Mouse (Mus musculus) CH12.LX (cell line): Measurements from ENCODE around the gene Gck. TPM values are rescaled to one million over a fixed set of nuclear protein-coding genes. Genes with fewer than 3 reads are reported as not detected.
A peak's percentile ranks its signal among the peaks of the same experiment; 100 is the strongest.

ENCODE experiments used
- DNase-seq: peaks from one replicate; pipeline ENCODE4 v3.0.0-alpha.2; 2013; ENCODE audit errors: extremely low read depth
- H3K27ac ChIP-seq: 2 replicates; pipeline ENCODE4 v1.5.1; 2012; ENCODE audit warnings: low read depth, mild to moderate bottlenecking, control low read depth, moderate library complexity; ENCODE audit not compliant: insufficient read depth
- H3K27me3 ChIP-seq: replicated peaks from 2 replicates; pipeline ENCODE3; 2012; ENCODE audit warnings: inconsistent platforms
- H3K36me3 ChIP-seq, 2 experiments: replicated peaks in 1 of 2; 2 replicates each; pipeline versions ENCODE3 to v1.6.1; 2012; ENCODE audit warnings: inconsistent platforms in 1 of 2, low read length in 1 of 2, mild to moderate bottlenecking in 1 of 2, mixed read lengths in 1 of 2, moderate library complexity in 1 of 2; ENCODE audit not compliant: control insufficient read depth in 1 of 2, insufficient read depth in 1 of 2
- H3K4me1 ChIP-seq, 2 experiments: 2 replicates each; pipeline ENCODE4 v1.6.1; 2012; ENCODE audit warnings: inconsistent platforms in 1 of 2, moderate library complexity in 1 of 2; ENCODE audit not compliant: insufficient read depth in 2 of 2, control insufficient read depth in 1 of 2
- H3K4me2 ChIP-seq: 2 replicates; pipeline ENCODE4 v1.6.1; 2012; ENCODE audit warnings: low read depth, mild to moderate bottlenecking, control low read depth; ENCODE audit not compliant: poor library complexity, insufficient read depth, severe bottlenecking
- H3K4me3 ChIP-seq, 3 experiments: fragments of 150-350 bp in 1 of 3; sonication (generic) in 1 of 3; replicated peaks in 1 of 3; 2 replicates each; pipeline versions ENCODE3 to v1.5.1; 2011 to 2012; ENCODE audit warnings: low read depth in 2 of 3, low read length in 2 of 3, mild to moderate bottlenecking in 2 of 3, moderate library complexity in 2 of 3, control low read depth in 1 of 3, improper control_type of control experiment in 1 of 3, inconsistent platforms in 1 of 3, mixed read lengths in 1 of 3; ENCODE audit not compliant: poor library complexity in 1 of 3
- H3K79me2 ChIP-seq: replicated peaks from 2 replicates; pipeline ENCODE4 v1.6.1; 2012; ENCODE audit warnings: mild to moderate bottlenecking, moderate library complexity; ENCODE audit not compliant: control insufficient read depth, poor library complexity, insufficient read depth, severe bottlenecking; ENCODE audit errors: extremely low read depth
- H3K9ac ChIP-seq: 2 replicates; pipeline ENCODE4 v1.6.1; 2012; ENCODE audit warnings: low read depth, mild to moderate bottlenecking, control low read depth, moderate library complexity; ENCODE audit not compliant: insufficient read depth
- H3K9me3 ChIP-seq: replicated peaks from 2 replicates; pipeline ENCODE3; 2012; ENCODE audit warnings: low read length, inconsistent platforms, mixed read lengths
- BHLHE40 ChIP-seq: IDR thresholded peaks from 2 replicates; pipeline ENCODE4 v1.6.1; 2011; ENCODE audit warnings: mild to moderate bottlenecking, low read depth, low read length, improper control_type of control experiment
- CTCF ChIP-seq, 2 experiments: IDR thresholded peaks in 1 of 2; conservative IDR thresholded peaks in 1 of 2; 2 replicates each; pipeline ENCODE4 v1.5.1; 2011 to 2012; ENCODE audit warnings: low read depth in 2 of 2, low read length in 2 of 2, improper control_type of control experiment in 1 of 2, inconsistent platforms in 1 of 2, mild to moderate bottlenecking in 1 of 2, moderate library complexity in 1 of 2
- E2F4 ChIP-seq: IDR thresholded peaks from 2 replicates; pipeline ENCODE4 v1.6.1; 2011; ENCODE audit warnings: low read depth, low read length, improper control_type of control experiment; ENCODE audit not compliant: insufficient replicate concordance
- ELF1 ChIP-seq: IDR thresholded peaks from 2 replicates; pipeline ENCODE4 v1.6.1; 2014; ENCODE audit warnings: low read depth, mild to moderate bottlenecking, inconsistent platforms, low read length, improper control_type of control experiment
- EP300 ChIP-seq: IDR thresholded peaks from 2 replicates; pipeline ENCODE4 v1.6.1; 2011; ENCODE audit warnings: low read length, improper control_type of control experiment
- ETS1 ChIP-seq: conservative IDR thresholded peaks from 2 replicates; pipeline ENCODE4 v1.6.1; 2012; ENCODE audit warnings: low read depth, mild to moderate bottlenecking, inconsistent platforms, low read length, improper control_type of control experiment, moderate library complexity
- GABPA ChIP-seq: IDR thresholded peaks from 2 replicates; pipeline ENCODE4 v1.6.1; 2012; ENCODE audit warnings: low read depth, low read length, improper control_type of control experiment, inconsistent platforms; ENCODE audit not compliant: insufficient replicate concordance
- HCFC1 ChIP-seq: IDR thresholded peaks from 2 replicates; pipeline ENCODE4 v1.6.1; 2012; ENCODE audit warnings: low read depth, mild to moderate bottlenecking, inconsistent platforms, low read length, improper control_type of control experiment
- IRF4 ChIP-seq: IDR thresholded peaks from 2 replicates; pipeline ENCODE4 v1.6.1; 2014; ENCODE audit warnings: low read depth, mild to moderate bottlenecking, inconsistent platforms, low read length, improper control_type of control experiment
- JUND ChIP-seq: conservative IDR thresholded peaks from 2 replicates; pipeline ENCODE4 v1.6.1; 2011; ENCODE audit warnings: low read depth, low read length, improper control_type of control experiment
- KAT2A ChIP-seq: IDR thresholded peaks from 2 replicates; pipeline ENCODE4 v1.6.1; 2012; ENCODE audit warnings: low read length, improper control_type of control experiment, inconsistent platforms; ENCODE audit not compliant: insufficient replicate concordance
- MAFK ChIP-seq: IDR thresholded peaks from 2 replicates; pipeline ENCODE4 v1.6.1; 2011; ENCODE audit warnings: low read length, improper control_type of control experiment; ENCODE audit not compliant: insufficient replicate concordance
- MAX ChIP-seq: IDR thresholded peaks from 2 replicates; pipeline ENCODE4 v1.6.1; 2011; ENCODE audit warnings: low read length, improper control_type of control experiment
- MAZ ChIP-seq: IDR thresholded peaks from 2 replicates; pipeline ENCODE4 v1.6.1; 2012; ENCODE audit warnings: low read depth, mild to moderate bottlenecking, inconsistent platforms, low read length, improper control_type of control experiment, moderate library complexity
- MEF2A ChIP-seq: IDR thresholded peaks from 2 replicates; pipeline ENCODE4 v1.6.1; 2014; ENCODE audit warnings: low read depth, mild to moderate bottlenecking, inconsistent platforms, low read length, improper control_type of control experiment, borderline replicate concordance
- MYC ChIP-seq: IDR thresholded peaks from 2 replicates; pipeline ENCODE4 v1.6.1; 2011; ENCODE audit warnings: low read depth, mild to moderate bottlenecking, improper control_type of control experiment, low read length
- NELFE ChIP-seq: IDR thresholded peaks from 2 replicates; pipeline ENCODE4 v1.6.1; 2011; ENCODE audit warnings: low read depth, low read length, improper control_type of control experiment
- NRF1 ChIP-seq: IDR thresholded peaks from 2 replicates; pipeline ENCODE4 v1.6.1; 2014; ENCODE audit warnings: low read depth, mild to moderate bottlenecking, inconsistent platforms, low read length, improper control_type of control experiment, moderate library complexity
- POLR2A ChIP-seq: IDR thresholded peaks from 2 replicates; pipeline ENCODE4 v1.6.1; 2011; ENCODE audit warnings: low read depth, mild to moderate bottlenecking, improper control_type of control experiment, low read length
- POLR2AphosphoS2 ChIP-seq: IDR thresholded peaks from 2 replicates; pipeline ENCODE4 v1.6.1; 2011; ENCODE audit warnings: low read depth, low read length, improper control_type of control experiment
- RAD21 ChIP-seq: IDR thresholded peaks from 2 replicates; pipeline ENCODE4 v1.6.1; 2011; ENCODE audit warnings: low read depth, mild to moderate bottlenecking, low read length, improper control_type of control experiment, moderate library complexity
- SIN3A ChIP-seq: IDR thresholded peaks from 2 replicates; pipeline ENCODE4 v1.6.1; 2012; ENCODE audit warnings: low read length, improper control_type of control experiment, inconsistent platforms
- SMC3 ChIP-seq: IDR thresholded peaks from 2 replicates; pipeline ENCODE4 v1.6.1; 2011; ENCODE audit warnings: low read depth, low read length, improper control_type of control experiment
- TBP ChIP-seq: conservative IDR thresholded peaks from 2 replicates; pipeline ENCODE4 v1.6.1; 2011; ENCODE audit warnings: low read depth, low read length, improper control_type of control experiment
- TCF12 ChIP-seq: IDR thresholded peaks from 2 replicates; pipeline ENCODE4 v1.6.1; 2014; ENCODE audit warnings: low read depth, mild to moderate bottlenecking, inconsistent platforms, low read length, improper control_type of control experiment
- UBTF ChIP-seq: IDR thresholded peaks from 2 replicates; pipeline ENCODE4 v1.6.1; 2012; ENCODE audit warnings: low read depth, mild to moderate bottlenecking, inconsistent platforms, low read length, improper control_type of control experiment, moderate library complexity
- USF1 ChIP-seq: IDR thresholded peaks from 2 replicates; pipeline ENCODE4 v1.6.1; 2014; ENCODE audit warnings: low read depth, mild to moderate bottlenecking, inconsistent platforms, low read length, improper control_type of control experiment
- ZC3H11A ChIP-seq: IDR thresholded peaks from 2 replicates; pipeline ENCODE4 v1.6.1; 2012; ENCODE audit warnings: low read depth, mild to moderate bottlenecking, inconsistent platforms, low read length, improper control_type of control experiment
- ZKSCAN1 ChIP-seq: IDR thresholded peaks from 2 replicates; pipeline ENCODE4 v1.6.1; 2012; ENCODE audit warnings: low read depth, inconsistent platforms, low read length, improper control_type of control experiment, borderline replicate concordance
- ZMIZ1 ChIP-seq: IDR thresholded peaks from 2 replicates; pipeline ENCODE4 v1.6.1; 2012; ENCODE audit warnings: low read depth, mild to moderate bottlenecking, inconsistent platforms, low read length, improper control_type of control experiment
- ZNF384 ChIP-seq: IDR thresholded peaks from 2 replicates; pipeline ENCODE4 v1.6.1; 2012; ENCODE audit warnings: low read depth, low read length, improper control_type of control experiment, inconsistent platforms
- dilution Hi-C: fragments of 300-500 bp; cut with MboI; formaldehyde crosslinking; loops from 2 replicates; pipeline ENCODE4 v1.14.3; 2020; ENCODE audit warnings: low sequenced_read_pairs; ENCODE audit not compliant: extremely low pct_unique_long_range_greater_than_20kb, extremely low pct_ligation_motif_present
- in situ Hi-C: fragments of 300-500 bp; cut with MboI; formaldehyde crosslinking; loops from 3 replicates; pipeline ENCODE4 v1.14.3; 2019; ENCODE audit warnings: low sequenced_read_pairs, low pct_ligation_motif_present, low pct_unique_long_range_greater_than_20kb, mixed read lengths
- polyA plus RNA-seq: library from polyadenylated mRNA; unstranded; fragments of >175 nt; gene quantifications from 2 replicates; pipeline ENCODE4 v1.2.1, GENCODE M21; 2012; ENCODE audit warnings: low read depth; ENCODE audit not compliant: insufficient read length
- total RNA-seq, 2 experiments: library from RNA; depleted of rRNA; stranded (reverse); fragments of 300-350 nt in 1 of 2; fragments of >200 nt in 1 of 2; gene quantifications; 2 replicates each; pipeline ENCODE4 v1.2.3; 2012 to 2014

Gck gene
- total and polyA plus RNA-seq, 3 experiments, result 0.68 to 1.4 (median 1.0) TPM

GRCm38 (mm10) chr11:5886187-5886586 lies 63.7 kb downstream of the Gck start (continued):
- no peak for TF ChIP-seq MAX

- in situ Hi-C loops (no loop called here), dilution Hi-C loops (no loop called here)
Observed at GRCm38 (mm10) chr11:5882518-5882917, 67.4 kb downstream of the Gck start.

DNA sequence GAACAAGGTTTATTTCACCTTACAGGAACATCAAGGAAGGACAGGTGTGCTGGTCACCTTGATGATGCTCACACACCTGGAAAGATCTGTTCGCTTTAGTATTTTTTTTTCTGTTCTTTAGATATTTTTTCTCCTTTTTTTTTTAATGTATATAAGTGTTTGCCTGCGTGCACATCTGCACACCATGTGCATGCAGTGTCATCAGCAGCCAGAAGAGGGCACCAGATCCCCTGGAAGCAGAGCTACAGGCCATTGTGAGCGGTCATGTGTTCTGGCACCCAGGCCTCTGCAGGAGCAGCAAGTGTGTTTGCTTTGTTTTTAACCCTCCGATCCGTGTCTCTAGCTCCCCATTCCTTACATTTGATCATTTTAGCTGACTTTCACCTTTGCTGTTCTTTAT lies 70.0 kb downstream of the Gck start:
- peaks cover 2% of the 10 kb centered on the region for H3K9me3 ChIP-seq
- dilution Hi-C loops, result no loop called here
- H3K9ac ChIP-seq, result no peak overlapping the region
- H3K4me1 ChIP-seq, result peaks cover 18 to 41% of the 10 kb centered on the region in 2 experiments
- no peak overlapping the region for H3K4me2 ChIP-seq
- no peak overlapping the region for H3K4me3 ChIP-seq
- TF ChIP-seq ZC3H11A, result no peak
- no peak for TF ChIP-seq POLR2AphosphoS2
- no peak for TF ChIP-seq TCF12
- no peak for TF ChIP-seq ZKSCAN1
- TF ChIP-seq MAX, result peak; percentile 72
- TF ChIP-seq IRF4, result no peak
- TF ChIP-seq BHLHE40, result peak; percentile 29; the same call in 1 of the 2 replicates
- peak; percentile 71 for TF ChIP-seq RAD21
- no peak for TF ChIP-seq MAFK
- no peak for TF ChIP-seq E2F4
- TF ChIP-seq NELFE, result no peak
- TF ChIP-seq ZNF384, result peak; percentile 43; the same call in 1 of the 2 replicates
- TF ChIP-seq GABPA, result no peak
- no peak for TF ChIP-seq ETS1
- TF ChIP-seq KAT2A, result no peak
- TF ChIP-seq TBP, result no peak
- TF ChIP-seq ZMIZ1, result no peak
- no peak for TF ChIP-seq HCFC1
- TF ChIP-seq UBTF, result no peak
- TF ChIP-seq EP300, result no peak
- no peak for TF ChIP-seq JUND
- TF ChIP-seq SMC3, result peak; percentile 63
- peak; percentile 80 to 83 for TF ChIP-seq CTCF (conservative IDR thresholded peaks at IDR 0.05 in 1 of 2, IDR thresholded peaks at IDR 0.05 in 1 of 2; ENCODE audit: low read depth in 2 of 2, low read length in 2 of 2)
- TF ChIP-seq USF1, result peak; percentile 31; the same call in 1 of the 2 replicates
- TF ChIP-seq POLR2A, result no peak
- no peak for TF ChIP-seq MAZ
- TF ChIP-seq MYC, result peak; percentile 91
- TF ChIP-seq SIN3A, result no peak
- TF ChIP-seq, all 38 proteins: peak for 8
- H3K36me3 ChIP-seq, result peaks cover 18 to 20% of the 10 kb centered on the region in 2 experiments
- in situ Hi-C loops, result no loop called here
- no peaks in the 10 kb centered on the region for H3K27me3 ChIP-seq
- H3K79me2 ChIP-seq, result peaks cover 24% of the 10 kb centered on the region
- H3K27ac ChIP-seq, result no peak overlapping the region
- peak; percentile 74 for DNase-seq

More at GRCm38 (mm10) chr11:5882518-5882917, 67.4 kb downstream of the Gck start:
- TF ChIP-seq JUND (peak; percentile 44; the same call in 1 of the 2 replicates), ELF1 (peak; percentile 52; the same call in 1 of the 2 replicates), POLR2A (no peak), MEF2A (peak; percentile 37; the same call in 1 of the 2 replicates), ZKSCAN1 (no peak), NRF1 (no peak), UBTF (no peak), BHLHE40 (peak; percentile 31; the same call in 1 of the 2 replicates), MAFK (no peak), MAX (peak; percentile 35; the same call in 1 of the 2 replicates)
- TF ChIP-seq, all 38 proteins: peak for 5
- H3K27ac ChIP-seq, result no peak overlapping the region
- peaks cover 6 to 24% of the 10 kb centered on the region in 2 experiments for H3K4me1 ChIP-seq
- no peak overlapping the region for H3K4me3 ChIP-seq
- no peaks in the 10 kb centered on the region for H3K27me3 ChIP-seq
- H3K9ac ChIP-seq, result no peak overlapping the region
- DNase-seq, result no peak
- no peak overlapping the region for H3K4me2 ChIP-seq
- H3K9me3 ChIP-seq, result peaks cover 2% of the 10 kb centered on the region
- no peaks in the 10 kb centered on the region for H3K36me3 ChIP-seq
- peaks cover 4% of the 10 kb centered on the region for H3K79me2 ChIP-seq
